Mouse (Mus musculus) C2C12 (cell line): ENCODE measurements around the gene Sdf2l1.

Source experiments
- CTCF ChIP-seq: IDR thresholded peaks from one replicate; pipeline ENCODE4 v1.5.1; 2011; ENCODE audit not compliant: control insufficient read depth, insufficient read depth, insufficient read length
- MYOD1 ChIP-seq: IDR thresholded peaks from one replicate; pipeline ENCODE4 v1.6.1; 2011; ENCODE audit warnings: low read depth; ENCODE audit not compliant: control insufficient read depth, insufficient read length
- USF1 ChIP-seq: IDR thresholded peaks from one replicate; pipeline ENCODE4 v1.6.1; 2011; ENCODE audit warnings: low read depth, mild to moderate bottlenecking, control low read depth, moderate library complexity

GRCm38 (mm10) chr16:17177623-17178170 lies 45.5 kb upstream of the Sdf2l1 start:
- TF ChIP-seq CTCF (no peak), USF1 (no peak), MYOD1 (no peak)
